Mouse (Mus musculus): ENCODE results near the gene Ano4. TPM values are rescaled to one million over a fixed set of nuclear protein-coding genes. Genes with fewer than 3 reads are reported as not detected.
A peak's percentile ranks its signal among the peaks of the same experiment; 100 is the strongest.

Gene Ano4
- polyA plus RNA-seq, 1 experiment from 2014 or later: 0.40 TPM

DNA sequence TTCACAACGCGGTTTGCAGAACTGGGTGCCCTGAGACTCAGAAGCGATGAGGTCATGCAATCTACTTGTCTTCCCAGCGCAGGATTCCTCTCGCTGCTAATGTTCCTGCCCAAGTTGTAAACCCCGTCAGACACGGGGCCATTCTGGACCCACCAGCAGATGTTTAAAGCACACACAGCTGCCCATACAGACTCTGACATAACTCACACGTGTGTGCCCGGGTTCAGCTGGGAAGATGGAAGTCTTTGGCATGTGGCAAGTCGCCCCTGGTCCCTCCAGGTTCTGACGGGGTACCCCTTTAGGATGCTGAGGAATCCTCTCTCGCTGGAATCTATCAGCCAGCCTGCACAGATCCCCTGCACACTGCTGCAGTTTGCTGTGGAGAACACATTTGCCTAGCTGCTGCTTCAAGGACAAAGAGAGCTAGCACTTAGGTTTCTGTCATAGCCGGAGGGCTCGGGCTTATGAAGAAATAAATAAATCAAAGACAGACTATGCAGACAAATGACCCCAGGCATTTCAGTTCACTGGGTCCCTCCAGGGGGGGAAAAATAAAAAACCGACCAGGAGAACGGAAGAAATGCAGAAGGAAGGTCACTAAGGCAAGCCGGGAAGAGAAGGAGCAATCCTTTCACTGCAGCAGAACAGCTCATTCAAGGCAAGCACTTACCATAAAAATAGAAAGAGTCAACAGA is 87.7 kb downstream of the Ano4 start:
- WGBS: 5% methylated on average over 17 of the region's 17 CpGs
- ATAC-seq (ENCODE audit: low FRiP score, low TSS enrichment): no peak

DNA sequence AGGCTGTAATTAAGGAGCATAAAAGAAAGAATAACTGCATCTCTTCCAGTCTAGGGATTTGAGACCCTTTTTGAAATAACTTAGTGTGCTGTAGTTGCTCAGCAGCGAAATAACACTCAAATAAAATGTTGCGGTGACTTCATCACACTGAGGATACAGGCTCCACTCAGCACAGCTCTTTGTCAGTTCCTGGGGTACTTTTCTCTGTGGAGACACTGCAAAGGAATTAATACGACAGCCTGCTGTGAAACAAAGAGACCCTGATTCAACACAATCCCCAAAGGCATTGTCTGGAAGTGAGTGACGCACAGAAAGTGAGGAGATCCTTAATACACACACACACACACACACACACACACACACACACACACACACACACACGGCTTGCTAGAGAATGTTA is 89.8 kb downstream of the Ano4 start:
- no peaks in the 10 kb centered on the region for H3K9me3 ChIP-seq (ENCODE audit: control insufficient read depth, low read length)

More for the DNA sequence above, 87.7 kb downstream of the Ano4 start:
- no peak for TF ChIP-seq EP300 (optimal IDR thresholded peaks at IDR 0.05)
- no peak for TF ChIP-seq CTCF (IDR thresholded peaks at IDR 0.05; ENCODE audit: low read depth)
- Histone ChIP-seq H3K36me3 (ENCODE audit: control insufficient read depth, insufficient read depth, low read length) (no peaks in the 10 kb centered on the region), H3K27me3 (ENCODE audit: control insufficient read depth, insufficient read depth, low read length) (no peaks in the 10 kb centered on the region), H3K9me3 (ENCODE audit: control insufficient read depth, low read length) (no peaks in the 10 kb centered on the region), H3K4me3 (ENCODE audit: low read depth, low read length) (peak overlapping the region; percentile 24), H3K27ac (replicated peaks) (no peak overlapping the region), H3K4me2 (replicated peaks; ENCODE audit: low read depth) (peak overlapping the region; percentile 50), H3K9ac (ENCODE audit: low read length) (0 out of 2 replicates have a peak overlapping the region, but pooled peaks have one; percentile 4), H3K4me1 (replicated peaks; ENCODE audit: control insufficient read depth, insufficient read depth) (no peaks in the 10 kb centered on the region)
- DNase-seq (ENCODE audit: low spot score): peak; percentile 13

DNA sequence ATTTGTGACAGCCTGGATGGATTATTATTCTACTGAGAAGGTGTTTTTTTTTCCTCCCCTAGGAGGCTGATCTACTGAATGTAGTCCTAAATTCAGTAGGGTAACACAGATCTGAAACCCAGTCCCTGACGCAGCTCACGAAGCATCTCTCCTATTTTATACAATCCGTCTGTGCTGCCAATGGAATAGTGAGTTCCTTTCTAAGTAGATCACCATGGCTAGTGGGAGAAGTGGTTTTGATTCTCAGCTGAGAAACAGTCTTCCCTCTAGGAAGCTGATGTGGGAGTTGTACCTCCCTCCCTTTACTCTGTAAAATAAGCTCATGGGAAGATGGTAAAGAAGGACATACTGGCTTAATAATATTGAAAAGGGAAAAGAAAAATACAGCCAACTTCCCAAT is 90.8 kb downstream of the Ano4 start:
- Histone ChIP-seq H3K9me3 (ENCODE audit: control insufficient read depth, low read length) (no peaks in the 10 kb centered on the region), H3K9ac (ENCODE audit: low read length) (no peak overlapping the region), H3K27me3 (ENCODE audit: control insufficient read depth, insufficient read depth, low read length) (no peaks in the 10 kb centered on the region), H3K36me3 (ENCODE audit: control insufficient read depth, insufficient read depth, low read length) (no peaks in the 10 kb centered on the region), H3K4me3 (ENCODE audit: low read depth, low read length) (no peak overlapping the region), H3K4me2 (replicated peaks; ENCODE audit: low read depth) (no peak overlapping the region), H3K4me1 (replicated peaks; ENCODE audit: control insufficient read depth, insufficient read depth) (no peaks in the 10 kb centered on the region), H3K27ac (replicated peaks) (no peak overlapping the region)
- WGBS: 48% methylated on average over 3 of the region's 3 CpGs
- ATAC-seq (ENCODE audit: low FRiP score, low TSS enrichment): no peak
- TF ChIP-seq EP300 (optimal IDR thresholded peaks at IDR 0.05) (no peak), CTCF (IDR thresholded peaks at IDR 0.05; ENCODE audit: low read depth) (no peak)
- no peak for DNase-seq (ENCODE audit: low spot score)

More for the DNA sequence above, 89.8 kb downstream of the Ano4 start:
- Histone ChIP-seq H3K4me1 (replicated peaks; ENCODE audit: control insufficient read depth, insufficient read depth) (no peaks in the 10 kb centered on the region), H3K36me3 (ENCODE audit: control insufficient read depth, insufficient read depth, low read length) (no peaks in the 10 kb centered on the region), H3K4me2 (replicated peaks; ENCODE audit: low read depth) (no peak overlapping the region), H3K9ac (ENCODE audit: low read length) (no peak overlapping the region), H3K4me3 (ENCODE audit: low read depth, low read length) (no peak overlapping the region), H3K27me3 (ENCODE audit: control insufficient read depth, insufficient read depth, low read length) (no peaks in the 10 kb centered on the region), H3K27ac (replicated peaks) (no peak overlapping the region)
- no peak for ATAC-seq (ENCODE audit: low FRiP score, low TSS enrichment)
- TF ChIP-seq EP300 (optimal IDR thresholded peaks at IDR 0.05) (no peak), CTCF (IDR thresholded peaks at IDR 0.05; ENCODE audit: low read depth) (no peak)
- WGBS: 68% methylated on average over 5 of the region's 5 CpGs
- no peak for DNase-seq (ENCODE audit: low spot score)

DNA sequence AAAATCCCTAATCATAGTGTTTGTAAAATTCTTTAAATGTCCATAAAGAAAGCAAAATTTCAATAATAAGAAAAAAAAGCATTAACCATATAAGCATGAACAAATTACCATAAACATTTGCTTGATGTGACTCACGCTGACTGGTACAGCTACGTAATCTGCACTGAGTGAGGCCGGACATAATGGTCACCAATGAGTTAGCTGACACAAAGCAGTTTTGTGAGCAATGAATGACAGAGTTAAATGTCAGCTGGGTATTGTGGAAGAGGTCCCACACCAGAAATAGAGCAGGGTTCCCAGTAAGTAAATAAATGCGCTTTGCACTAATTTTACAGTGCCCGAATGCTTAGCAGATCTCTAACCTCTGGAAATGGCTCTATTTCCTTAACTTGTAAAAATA is 91.9 kb downstream of the Ano4 start:
- Histone ChIP-seq H3K4me3 (ENCODE audit: low read depth, low read length) (no peak overlapping the region), H3K27me3 (ENCODE audit: control insufficient read depth, insufficient read depth, low read length) (no peaks in the 10 kb centered on the region), H3K4me2 (replicated peaks; ENCODE audit: low read depth) (no peak overlapping the region), H3K36me3 (ENCODE audit: control insufficient read depth, insufficient read depth, low read length) (no peaks in the 10 kb centered on the region), H3K4me1 (replicated peaks; ENCODE audit: control insufficient read depth, insufficient read depth) (no peaks in the 10 kb centered on the region), H3K27ac (replicated peaks) (no peak overlapping the region), H3K9me3 (ENCODE audit: control insufficient read depth, low read length) (no peaks in the 10 kb centered on the region), H3K9ac (ENCODE audit: low read length) (no peak overlapping the region)
- ATAC-seq (ENCODE audit: low FRiP score, low TSS enrichment): no peak
- DNase-seq (ENCODE audit: low spot score): no peak
- WGBS: 78% methylated on average over 5 of the region's 5 CpGs
- TF ChIP-seq EP300 (optimal IDR thresholded peaks at IDR 0.05) (no peak), CTCF (IDR thresholded peaks at IDR 0.05; ENCODE audit: low read depth) (no peak)

DNA sequence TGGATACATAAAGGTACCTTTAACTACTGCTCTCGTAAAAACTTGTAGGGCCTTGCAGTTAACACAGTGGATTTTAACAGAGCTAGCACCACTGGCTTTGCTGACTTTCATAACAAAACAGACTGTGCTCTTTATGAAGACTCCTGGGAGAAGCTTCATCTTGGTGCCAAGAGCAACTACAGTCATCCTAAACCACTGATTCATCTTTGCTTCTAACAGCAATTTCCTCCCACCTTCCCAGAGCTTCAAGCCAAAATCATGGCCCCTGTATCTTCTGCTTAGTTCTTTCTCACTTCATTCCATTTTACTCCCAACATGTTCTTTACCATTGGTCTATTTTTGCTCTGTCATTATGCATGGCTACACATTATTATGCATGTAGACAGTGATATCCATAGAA is 100.8 kb downstream of the Ano4 start:
- no peak for DNase-seq (ENCODE audit: low spot score)
- no peaks in the 10 kb centered on the region for H3K27me3 ChIP-seq (ENCODE audit: control insufficient read depth, insufficient read depth, low read length)
- H3K4me3 ChIP-seq (ENCODE audit: low read depth, low read length): no peak overlapping the region
- H3K9ac ChIP-seq (ENCODE audit: low read length): no peak overlapping the region
- 80% methylated on average over 1 of the region's 1 CpGs for WGBS
- ATAC-seq (ENCODE audit: low FRiP score, low TSS enrichment): no peak
- H3K27ac ChIP-seq (replicated peaks): no peak overlapping the region
- H3K36me3 ChIP-seq (ENCODE audit: control insufficient read depth, insufficient read depth, low read length): no peaks in the 10 kb centered on the region
- H3K4me1 ChIP-seq (replicated peaks; ENCODE audit: control insufficient read depth, insufficient read depth): no peaks in the 10 kb centered on the region
- no peaks in the 10 kb centered on the region for H3K9me3 ChIP-seq (ENCODE audit: control insufficient read depth, low read length)
- H3K4me2 ChIP-seq (replicated peaks; ENCODE audit: low read depth): no peak overlapping the region
- TF ChIP-seq CTCF (IDR thresholded peaks at IDR 0.05; ENCODE audit: low read depth) (no peak), EP300 (optimal IDR thresholded peaks at IDR 0.05) (no peak)

DNA sequence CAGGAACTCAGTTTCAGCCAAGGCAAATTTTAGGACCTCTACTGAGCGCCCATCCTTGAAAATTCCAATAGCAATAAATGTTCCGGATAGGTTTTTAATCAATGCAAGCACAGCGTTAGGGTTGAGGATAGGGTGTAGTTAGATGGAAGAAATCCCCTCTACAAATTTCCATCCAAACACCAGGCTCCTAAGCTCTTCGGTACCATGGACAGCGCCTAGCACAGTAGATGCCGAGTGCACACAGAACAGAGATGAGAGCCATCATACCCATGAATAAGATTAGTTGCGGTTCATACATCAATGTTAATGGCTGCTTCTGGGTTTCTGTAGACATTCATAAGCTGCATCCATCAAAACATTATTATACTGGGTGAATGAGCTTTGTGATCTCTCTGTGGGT is 120.0 kb downstream of the Ano4 start:
- no peaks in the 10 kb centered on the region for H3K36me3 ChIP-seq (ENCODE audit: control insufficient read depth, insufficient read depth, low read length)
- ATAC-seq (ENCODE audit: low FRiP score, low TSS enrichment) (no peak), DNase-seq (ENCODE audit: low spot score) (peak; percentile 36)
- no peaks in the 10 kb centered on the region for H3K9me3 ChIP-seq (ENCODE audit: control insufficient read depth, low read length)
- no peak overlapping the region for H3K4me3 ChIP-seq (ENCODE audit: low read depth, low read length)
- H3K4me1 ChIP-seq (replicated peaks; ENCODE audit: control insufficient read depth, insufficient read depth): no peaks in the 10 kb centered on the region
- WGBS: 24% methylated on average over 7 of the region's 7 CpGs
- no peak overlapping the region for H3K4me2 ChIP-seq (replicated peaks; ENCODE audit: low read depth)
- no peak overlapping the region for H3K9ac ChIP-seq (ENCODE audit: low read length)
- no peaks in the 10 kb centered on the region for H3K27me3 ChIP-seq (ENCODE audit: control insufficient read depth, insufficient read depth, low read length)
- no peak overlapping the region for H3K27ac ChIP-seq (replicated peaks)
- TF ChIP-seq EP300 (optimal IDR thresholded peaks at IDR 0.05): no peak
- TF ChIP-seq CTCF (IDR thresholded peaks at IDR 0.05; ENCODE audit: low read depth): no peak
